Mouse (Mus musculus) cerebellum, adult (tissue): ENCODE results near the gene Acsm1.

Experiments
- ATAC-seq: cut with Nextera tagmentation; 2 replicates; pipeline ENCODE4 v1.9.2; 2017; ENCODE audit warnings: mild to moderate bottlenecking, moderate library complexity, mixed read lengths; ENCODE audit not compliant: insufficient number of reproducible peaks, low FRiP score, low TSS enrichment

Gene Acsm1

GRCm38 (mm10) chr7:119667893-119668292 is 61.1 kb downstream of the Acsm1 start:
- no peak for ATAC-seq

DNA sequence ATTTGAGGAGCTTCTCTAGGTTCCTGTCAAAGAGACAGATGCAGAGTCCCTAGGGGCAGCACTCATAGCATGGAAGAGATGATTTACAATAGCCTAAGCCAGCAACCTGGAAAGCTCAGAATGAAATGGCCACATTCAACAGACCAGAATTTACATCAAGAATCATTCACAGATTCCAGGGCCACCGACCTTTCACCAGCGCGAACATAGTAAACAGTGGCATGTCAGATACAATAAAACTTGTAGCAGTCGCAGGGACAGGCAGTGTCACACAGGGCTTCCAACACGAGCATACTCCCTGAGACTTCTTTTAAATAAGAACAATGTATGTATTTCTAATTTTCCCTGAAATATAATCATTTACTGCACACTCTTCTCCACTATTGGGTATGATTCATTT is 63.6 kb downstream of the Acsm1 start:
- no peak for ATAC-seq

GRCm38 (mm10) chr7:119670925-119671324 is 64.1 kb downstream of the Acsm1 start:
- no peak for ATAC-seq

DNA sequence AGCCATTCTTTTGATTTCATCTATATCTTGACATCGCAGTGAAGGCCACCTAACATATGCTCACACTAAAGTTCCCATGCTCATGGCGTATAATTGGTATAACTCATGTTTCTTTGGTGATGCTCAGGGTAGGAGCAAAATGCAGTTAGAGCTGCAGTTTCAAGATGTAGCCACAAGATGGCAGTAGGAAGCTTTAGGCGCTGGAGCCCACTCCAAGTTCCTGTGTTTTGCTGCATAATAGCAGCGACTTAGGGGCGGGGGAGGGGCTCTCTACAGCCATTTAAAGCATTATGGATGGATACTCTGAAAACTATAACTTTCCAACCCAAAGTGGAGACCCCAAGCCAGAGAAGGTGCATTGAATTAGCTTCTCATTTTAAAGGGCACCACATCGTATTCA is 66.6 kb downstream of the Acsm1 start:
- no peak for ATAC-seq

DNA sequence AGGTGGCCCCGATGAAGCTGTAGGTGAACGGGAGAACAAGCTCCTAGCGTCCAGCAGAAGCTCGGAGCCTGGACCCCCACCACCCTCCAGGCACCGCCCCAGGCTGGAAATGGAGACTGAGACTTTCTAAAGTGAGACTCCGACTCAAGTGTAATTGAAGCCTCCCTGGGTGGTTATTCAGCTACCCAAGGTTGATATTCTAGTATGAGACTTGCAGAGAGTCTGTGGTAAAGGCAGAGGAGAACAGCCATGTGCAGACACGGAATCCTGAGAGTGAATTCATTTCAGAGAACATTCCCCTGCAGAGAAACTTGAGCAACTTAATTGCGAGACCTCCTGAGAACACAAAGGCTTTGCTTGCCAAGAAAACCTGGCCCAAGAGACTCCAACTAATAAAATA is 73.3 kb downstream of the Acsm1 start:
- no peak for ATAC-seq

DNA sequence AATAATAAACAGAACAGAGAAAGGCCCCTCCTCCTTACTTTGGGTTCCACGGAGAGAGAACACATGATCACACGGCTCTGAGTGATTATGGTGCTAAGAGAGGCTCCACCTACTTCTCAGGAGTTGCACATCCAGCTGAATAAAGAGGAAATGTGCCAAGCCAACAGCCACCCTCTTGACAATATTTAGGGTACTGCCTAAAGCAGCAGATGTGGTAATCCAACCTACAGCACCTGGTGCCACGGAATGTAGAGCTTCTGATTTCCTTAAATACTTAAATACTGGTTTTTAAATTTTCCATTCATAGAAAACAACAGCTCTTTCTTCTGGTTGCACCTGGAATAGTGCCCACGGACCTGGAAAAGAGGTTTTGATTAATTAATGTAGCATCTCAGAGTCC is 75.9 kb downstream of the Acsm1 start:
- no peak for ATAC-seq

GRCm38 (mm10) chr7:119689726-119690125 is 82.9 kb downstream of the Acsm1 start, which contains the start of gene Acsm4:
TSS of gene Acsm4 (plus strand) at chr7:119690026.
- no peak for ATAC-seq

- ATAC-seq = no peak
These were observed 85.5 kb downstream of the Acsm1 start for GRCm38 (mm10) chr7:119692302-119692701.

DNA sequence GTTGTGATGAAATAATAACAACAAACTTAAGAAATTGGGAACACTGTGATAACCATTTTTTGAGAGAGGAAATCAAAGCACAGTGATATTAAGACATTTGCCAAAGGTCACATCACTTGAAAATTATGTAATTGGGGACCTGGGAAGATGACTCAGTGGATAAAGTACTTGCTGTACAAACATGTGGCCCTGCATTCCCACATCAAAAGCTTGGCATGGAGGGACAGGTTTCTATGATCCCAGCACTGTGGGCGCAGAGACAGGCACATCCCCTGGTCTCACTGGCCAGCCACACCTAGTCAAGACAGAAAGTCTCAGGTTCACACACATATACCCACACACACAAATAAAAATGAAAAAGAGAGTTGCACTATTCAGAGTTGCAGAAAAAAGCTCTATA is 88.1 kb downstream of the Acsm1 start:
- ATAC-seq = no peak
